Mouse (Mus musculus) adrenal gland, postnatal 14 days (tissue): ENCODE measurements around the gene Akr1cl. TPM values are rescaled to one million over a fixed set of nuclear protein-coding genes. Genes with fewer than 3 reads are reported as not detected.
A peak's percentile ranks its signal among the peaks of the same experiment; 100 is the strongest.
"Not testable (repeated sequence)": the region's sequence is repeated elsewhere in the genome, so short reads cannot be mapped to it uniquely, and the experiment has no call there.

ENCODE experiments used
- DNase-seq: peaks from one replicate; pipeline ENCODE4 v3.0.0; 2021; ENCODE audit warnings: mixed read lengths
- long read RNA-seq, 2 experiments: library from polyadenylated mRNA; stranded (forward); transcript quantifications; one replicate each; pipeline ENCODE4 v2.0.0; 2021
- total RNA-seq: library from RNA; stranded (reverse); gene quantifications from 2 replicates; pipeline ENCODE4 v1.2.3, GENCODE M21; 2021

Gene Akr1cl
- total RNA-seq = 426 and 514 TPM in 2 replicates
- long read RNA-seq, experiment 1, transcript Akr1cl-201 (10 exons, 1,761 nt) = major isoform, 1,463 of 2,884 reads
- long read RNA-seq, experiment 1, transcript Akr1cl-206 (9 exons, 1,628 nt) = minor isoform, 100 of 2,884 reads
- long read RNA-seq, experiment 1, partial matches to known transcripts = 1,199 of 2,884 reads
- long read RNA-seq, experiment 1, other reads (novel, unspliced or antisense) = 115 of 2,884 reads
- long read RNA-seq, experiment 2, transcript Akr1cl-206 (9 exons, 1,628 nt) = minor isoform, 44 of 1,184 reads
- long read RNA-seq, experiment 2, transcript Akr1cl-201 (10 exons, 1,761 nt) = major isoform, 538 of 1,184 reads
- long read RNA-seq, experiment 2, partial matches to known transcripts = 546 of 1,184 reads
- long read RNA-seq, experiment 2, other reads (novel, unspliced or antisense) = 53 of 1,184 reads

GRCm38 (mm10) chr1:65032641-65033040 is at the start of gene Akr1cl:
Akr1cl (minus strand) TSS chr1:65032759.
- DNase-seq = peak; percentile 79

DNA sequence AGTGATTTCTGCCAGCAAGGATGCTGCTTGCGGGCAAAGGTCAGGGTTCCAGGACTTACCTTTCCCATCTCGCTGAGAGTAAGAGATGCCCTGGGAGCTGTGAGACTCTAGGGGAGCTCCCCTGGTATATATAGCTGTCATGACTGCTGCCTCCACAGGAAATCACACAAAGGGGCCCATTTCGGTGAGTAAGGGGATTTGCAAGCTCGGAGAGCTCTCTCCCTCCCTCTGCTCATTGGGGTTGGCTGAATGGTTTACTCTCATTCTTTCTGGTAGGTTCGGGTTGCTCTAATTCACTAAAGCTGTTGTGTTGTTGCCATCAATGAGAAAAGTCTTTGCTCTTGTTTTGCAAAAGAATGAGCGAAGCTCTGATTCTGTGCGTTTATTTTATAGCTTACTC is 49.6 kb upstream of the Akr1cl start, which contains the start of gene Crygb:
Gene Crygb, minus strand, starts transcription at position 101 of the 400 bp plus-strand sequence.
- DNase-seq = no peak

- DNase-seq = no peak
These were observed 43.0 kb upstream of the Akr1cl start for GRCm38 (mm10) chr1:65075607-65076006.

GRCm38 (mm10) chr1:65073589-65073988 is 41.0 kb upstream of the Akr1cl start, which contains the start of gene Crygc:
Crygc (minus strand) TSS chr1:65073689.
- no peak for DNase-seq

- no peak for DNase-seq
These were observed 35.3 kb upstream of the Akr1cl start for GRCm38 (mm10) chr1:65067842-65068241.

- no peak for DNase-seq
These were observed 31.6 kb upstream of the Akr1cl start for GRCm38 (mm10) chr1:65064201-65064600.

GRCm38 (mm10) chr1:65063352-65063751 is 30.8 kb upstream of the Akr1cl start, which contains the start of gene Crygd:
Crygd (minus strand) TSS chr1:65063452.
- no peak for DNase-seq

- DNase-seq = no peak
These were observed 19.6 kb upstream of the Akr1cl start for GRCm38 (mm10) chr1:65052140-65052539.

- DNase-seq = no peak
These were observed 19.1 kb upstream of the Akr1cl start for GRCm38 (mm10) chr1:65051696-65052095.

- not testable (repeated sequence) for DNase-seq
These were observed 18.4 kb upstream of the Akr1cl start, which contains the start of gene Cryge for GRCm38 (mm10) chr1:65050952-65051351. Cryge (minus strand) TSS chr1:65051149.

DNA sequence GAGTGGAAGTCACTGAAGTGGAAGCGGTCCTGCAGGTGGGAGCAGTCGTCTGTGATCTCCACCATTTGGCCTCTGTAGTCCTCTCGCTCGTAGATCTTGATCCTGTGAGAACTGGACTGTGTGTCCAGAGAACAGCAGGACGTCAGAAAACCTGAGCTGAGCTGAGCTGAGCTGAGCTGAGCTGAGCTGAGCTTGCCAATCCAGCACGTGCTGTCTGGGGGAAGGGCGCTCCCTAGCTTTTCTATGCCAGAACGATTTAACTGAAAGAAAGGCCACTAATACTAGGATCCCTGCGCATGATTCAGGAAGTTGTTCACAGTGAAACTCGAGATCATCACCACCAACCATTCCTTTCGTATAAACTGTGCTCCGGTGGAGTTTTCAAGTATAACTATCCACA is 16.2 kb upstream of the Akr1cl start:
- DNase-seq = peak; percentile 73

DNA sequence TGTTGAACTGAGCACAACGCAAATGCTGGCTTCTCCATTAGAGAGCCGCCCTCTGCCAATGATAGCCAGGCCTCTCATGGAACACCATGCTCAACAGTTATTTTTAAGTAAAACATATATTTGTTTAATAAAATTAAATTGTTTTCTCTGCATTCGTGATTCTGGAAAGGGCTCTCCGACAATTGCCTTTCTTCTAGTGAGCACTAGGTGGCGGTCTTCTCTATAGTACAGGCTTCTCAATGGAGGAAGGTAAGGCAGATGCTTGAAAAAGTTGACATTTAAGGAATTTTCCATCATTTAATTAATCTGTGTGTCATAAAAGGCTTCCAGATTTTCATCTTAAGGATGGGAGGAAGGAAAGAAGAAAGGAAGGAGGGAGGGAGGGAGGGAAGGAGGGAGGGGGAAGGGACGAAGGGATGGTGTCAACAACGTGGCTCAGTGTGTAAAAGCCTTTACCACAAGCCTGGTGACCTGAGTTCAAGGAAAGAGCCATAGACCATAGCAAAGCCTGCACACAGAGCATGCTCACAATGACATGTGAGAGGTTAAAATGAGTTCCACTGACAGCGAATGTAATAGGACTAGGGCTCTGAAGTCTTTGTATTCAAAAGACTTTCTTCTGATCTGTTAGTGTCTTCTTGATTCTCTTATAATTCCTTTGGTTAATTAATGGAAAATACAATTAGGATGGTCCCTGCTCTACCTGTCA is 14.0 kb upstream of the Akr1cl start:
- DNase-seq = peak; percentile 54

- peak; percentile 71 for DNase-seq
These were observed 10.9 kb upstream of the Akr1cl start for GRCm38 (mm10) chr1:65043433-65043832.

GRCm38 (mm10) chr1:65041837-65042236 is 9.3 kb upstream of the Akr1cl start:
- DNase-seq = peak; percentile 23

DNA sequence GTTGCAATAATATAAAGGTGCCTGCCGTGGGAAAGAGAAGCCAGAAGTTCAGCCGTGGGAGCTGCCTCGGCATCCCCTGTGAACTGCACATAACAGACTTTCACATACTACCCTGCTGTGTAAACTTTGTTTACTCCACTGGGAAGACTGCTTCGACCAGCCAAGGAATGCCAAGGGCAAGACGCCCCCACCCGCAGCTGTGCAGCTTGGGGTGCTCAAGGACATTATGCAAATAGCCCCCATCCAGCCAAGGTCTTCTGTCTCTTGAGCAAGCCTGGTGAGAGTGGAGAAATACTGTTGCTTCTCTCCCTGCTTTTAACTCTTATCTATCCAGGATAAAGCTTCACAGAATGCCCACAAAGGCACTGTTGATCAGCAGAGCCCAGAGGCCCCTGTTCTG is 8.2 kb upstream of the Akr1cl start:
- DNase-seq = peak; percentile 86

- no peak for DNase-seq
These were observed 7.1 kb upstream of the Akr1cl start for GRCm38 (mm10) chr1:65039679-65040078.

GRCm38 (mm10) chr1:65037542-65037941 is 5.0 kb upstream of the Akr1cl start:
- no peak for DNase-seq

GRCm38 (mm10) chr1:65035513-65035912 is 3.0 kb upstream of the Akr1cl start:
- no peak for DNase-seq

GRCm38 (mm10) chr1:65028206-65028605 is 4.4 kb downstream of the Akr1cl start:
- DNase-seq = peak; percentile 63

DNA sequence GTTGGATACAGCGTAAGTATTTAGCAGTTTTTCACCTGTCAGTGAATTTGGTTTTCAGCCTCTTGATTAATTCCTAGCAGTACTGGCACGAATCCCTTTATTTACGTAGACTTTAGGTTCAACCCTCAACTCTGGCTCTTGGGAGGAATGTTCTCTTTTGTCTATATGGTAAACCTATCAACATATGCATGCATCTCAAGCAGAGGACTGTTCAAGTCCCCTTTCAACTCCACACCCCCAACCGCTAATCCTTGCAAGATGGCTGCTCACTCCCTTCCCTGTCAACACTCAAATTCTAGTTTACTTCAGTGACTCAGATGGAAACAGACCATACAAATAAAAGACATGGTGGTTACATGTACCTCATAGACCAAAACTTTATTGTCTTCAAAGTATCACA is 19.8 kb downstream of the Akr1cl start:
- no peak for DNase-seq

GRCm38 (mm10) chr1:65010153-65010552 is 22.4 kb downstream of the Akr1cl start:
- DNase-seq = peak; percentile 79

GRCm38 (mm10) chr1:65005575-65005974 is 27.0 kb downstream of the Akr1cl start:
- no peak for DNase-seq

DNA sequence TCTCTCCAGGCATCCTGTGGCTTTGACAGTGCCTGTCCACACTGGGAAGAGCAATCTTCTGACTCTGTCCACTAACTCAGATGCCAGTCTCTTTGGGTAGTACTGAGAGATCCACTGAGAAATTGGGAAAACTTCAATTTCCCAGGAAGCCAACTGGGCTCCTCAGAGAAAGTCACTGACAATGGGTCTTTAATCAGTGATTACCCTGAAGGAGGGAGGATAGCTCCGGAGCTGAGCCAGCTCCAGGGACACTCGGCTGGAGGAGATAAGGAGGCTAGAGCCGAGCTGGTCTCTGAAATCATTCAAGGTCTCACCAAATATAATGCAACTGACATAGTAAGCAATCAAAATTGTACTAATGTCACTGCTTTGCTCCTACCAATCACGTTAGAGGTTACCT is 28.0 kb downstream of the Akr1cl start:
- DNase-seq = no peak
